Mouse (Mus musculus): ENCODE results near the gene Hcn3. TPM values are rescaled to one million over a fixed set of nuclear protein-coding genes. Genes with fewer than 3 reads are reported as not detected.

The Hcn3 gene
- polyA plus RNA-seq (2015; fragmentation: Nextera tagmentation; extraction: Ambion mirVana), result 58.1 and 58.4 TPM in 2 replicates

DNA sequence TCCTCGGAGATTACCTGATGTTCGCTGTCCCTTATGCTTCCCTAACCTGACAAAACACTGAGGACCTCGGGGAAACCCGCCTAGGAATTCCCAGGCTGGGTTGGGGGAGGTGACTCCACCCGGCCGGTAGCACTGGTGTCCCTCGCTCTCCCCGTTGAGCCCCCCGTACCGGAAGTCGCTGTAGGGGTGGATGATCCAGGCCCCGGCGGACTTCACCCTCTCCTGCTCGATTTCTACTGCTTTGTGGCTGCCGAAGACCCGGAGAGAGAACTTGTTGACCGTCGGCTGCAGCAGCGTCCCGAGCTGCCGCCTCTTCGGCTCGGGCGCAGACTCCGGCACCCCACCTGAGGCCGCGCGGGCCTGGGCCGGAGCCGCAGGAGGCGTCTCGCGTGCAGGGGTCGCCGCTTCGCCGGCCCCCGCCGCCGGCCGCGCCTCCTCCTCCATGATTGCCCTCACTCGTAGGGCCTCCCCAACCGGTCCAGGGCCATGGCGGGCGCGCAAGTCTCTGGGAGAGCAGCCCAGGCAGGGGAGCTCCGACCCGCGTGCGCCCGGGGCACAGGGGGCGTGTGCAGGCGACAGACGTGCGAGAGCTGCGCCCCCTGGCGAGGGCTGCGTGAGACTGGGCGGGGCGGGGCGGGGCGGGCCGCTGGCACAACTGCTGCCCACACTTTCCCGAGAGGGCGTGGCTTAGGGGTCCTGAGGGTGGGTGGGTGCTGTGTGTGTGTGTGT, at the start of gene Hcn3:
Gene Hcn3 (minus strand): TSS at position 581 of the 729 bp plus-strand sequence.
- H3K4me3 ChIP-seq (ENCODE audit: low read length), result peak within 1 kb of the TSS; percentile 88
- H3K4me2 ChIP-seq (ENCODE audit: low read length), result peak within 1 kb of the TSS; percentile 80
- ATAC-seq, result peak; percentile 83
- peak within 1 kb of the TSS; percentile 86 for H3K9ac ChIP-seq (ENCODE audit: low read depth, low read length)
- no peaks in the 10 kb centered on the region for H3K27me3 ChIP-seq (replicated peaks; ENCODE audit: control insufficient read depth, insufficient read depth, low read length)
- peak within 1 kb of the TSS; percentile 76 for H3K27ac ChIP-seq (ENCODE audit: low read depth, low read length)
- H3K4me1 ChIP-seq (ENCODE audit: control insufficient read depth, insufficient read depth, low read depth, low read length), result peaks cover 22% of the 10 kb centered on the region
- no peaks in the 10 kb centered on the region for H3K9me3 ChIP-seq (ENCODE audit: control insufficient read depth, low read length)
- H3K36me3 ChIP-seq (ENCODE audit: control insufficient read depth, insufficient read depth, low read length), result 0 out of 2 replicates have a peak, but pooled peaks cover 3% of the 10 kb centered on the region
- WGBS, result under 1% methylated on average over 57 of the region's 66 CpGs

- ATAC-seq, result no peak
- peaks cover 10% of the 10 kb centered on the region for H3K4me1 ChIP-seq (ENCODE audit: control insufficient read depth, insufficient read depth, low read depth, low read length)
- no peak overlapping the region for H3K4me3 ChIP-seq (ENCODE audit: low read length)
- H3K36me3 ChIP-seq (ENCODE audit: control insufficient read depth, insufficient read depth, low read length), result peaks cover 38% of the 10 kb centered on the region
- H3K4me2 ChIP-seq (ENCODE audit: low read length), result no peak overlapping the region
- no peaks in the 10 kb centered on the region for H3K9me3 ChIP-seq (ENCODE audit: control insufficient read depth, low read length)
- WGBS, result 92% methylated on average over 7 of the region's 7 CpGs
- H3K9ac ChIP-seq (ENCODE audit: low read depth, low read length), result no peak overlapping the region
- H3K27me3 ChIP-seq (replicated peaks; ENCODE audit: control insufficient read depth, insufficient read depth, low read length), result no peaks in the 10 kb centered on the region
- H3K27ac ChIP-seq (ENCODE audit: low read depth, low read length), result no peak overlapping the region
These were observed 49.7 kb upstream of the Hcn3 start for GRCm38 (mm10) chr3:89209731-89210130.

DNA sequence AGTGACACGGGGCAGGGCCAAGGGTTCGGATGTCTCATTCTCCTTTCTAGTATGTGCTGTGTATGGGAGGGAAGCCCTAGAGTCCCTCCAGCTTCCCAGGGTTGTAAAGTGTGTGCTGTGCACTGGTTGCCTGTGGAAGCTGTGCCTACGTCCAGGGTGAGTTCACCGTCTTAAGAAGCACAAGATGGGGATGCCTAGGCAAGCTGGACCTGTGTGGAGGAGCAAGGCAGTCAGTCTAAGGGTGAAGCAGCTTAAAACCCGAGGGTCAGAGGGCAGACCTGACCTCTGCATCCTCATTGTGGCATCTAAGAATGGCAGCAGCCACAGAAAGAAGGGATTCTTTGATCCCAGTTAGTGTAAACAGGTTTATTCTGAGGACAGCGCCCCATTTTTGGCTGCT, 48.7 kb upstream of the Hcn3 start:
- Histone ChIP-seq H3K9ac (ENCODE audit: low read depth, low read length) (no peak overlapping the region), H3K4me1 (ENCODE audit: control insufficient read depth, insufficient read depth, low read depth, low read length) (peaks cover 9% of the 10 kb centered on the region), H3K27ac (ENCODE audit: low read depth, low read length) (no peak overlapping the region), H3K4me3 (ENCODE audit: low read length) (no peak overlapping the region), H3K4me2 (ENCODE audit: low read length) (no peak overlapping the region), H3K36me3 (ENCODE audit: control insufficient read depth, insufficient read depth, low read length) (peaks cover 38% of the 10 kb centered on the region), H3K27me3 (replicated peaks; ENCODE audit: control insufficient read depth, insufficient read depth, low read length) (no peaks in the 10 kb centered on the region), H3K9me3 (ENCODE audit: control insufficient read depth, low read length) (no peaks in the 10 kb centered on the region)
- WGBS, result 89% methylated on average over 6 of the region's 6 CpGs
- no peak for ATAC-seq

GRCm38 (mm10) chr3:89208075-89208657, 48.2 kb upstream of the Hcn3 start:
- H3K36me3 ChIP-seq (ENCODE audit: control insufficient read depth, insufficient read depth, low read length), result peaks cover 38% of the 10 kb centered on the region
- no peak overlapping the region for H3K9ac ChIP-seq (ENCODE audit: low read depth, low read length)
- no peaks in the 10 kb centered on the region for H3K9me3 ChIP-seq (ENCODE audit: control insufficient read depth, low read length)
- no peak overlapping the region for H3K27ac ChIP-seq (ENCODE audit: low read depth, low read length)
- no peak overlapping the region for H3K4me3 ChIP-seq (ENCODE audit: low read length)
- H3K4me2 ChIP-seq (ENCODE audit: low read length), result no peak overlapping the region
- no peak for ATAC-seq
- H3K4me1 ChIP-seq (ENCODE audit: control insufficient read depth, insufficient read depth, low read depth, low read length), result peaks cover 12% of the 10 kb centered on the region
- no peaks in the 10 kb centered on the region for H3K27me3 ChIP-seq (replicated peaks; ENCODE audit: control insufficient read depth, insufficient read depth, low read length)
- WGBS, result 89% methylated on average over 13 of the region's 13 CpGs

DNA sequence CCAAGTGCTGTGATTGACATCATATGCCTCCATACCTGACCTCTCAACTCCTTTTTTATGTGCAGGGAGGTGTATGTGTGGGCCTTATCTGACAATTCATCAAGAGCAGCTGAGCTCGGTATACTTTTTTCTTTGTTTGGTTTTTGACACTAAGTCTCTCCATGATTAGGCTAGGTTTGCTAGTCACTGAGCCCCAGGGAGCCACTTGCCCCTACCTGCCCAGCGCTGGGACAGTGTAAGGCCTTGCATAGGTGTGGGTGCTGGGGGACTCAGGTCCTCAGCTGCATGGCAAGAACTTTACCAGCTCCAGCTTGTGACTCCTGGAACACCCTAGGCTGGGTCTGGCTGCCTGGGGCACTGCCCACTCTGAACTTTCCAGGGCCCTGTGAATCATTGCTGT, 46.7 kb upstream of the Hcn3 start:
- Histone ChIP-seq H3K27ac (ENCODE audit: low read depth, low read length) (no peak overlapping the region), H3K9me3 (ENCODE audit: control insufficient read depth, low read length) (no peaks in the 10 kb centered on the region), H3K9ac (ENCODE audit: low read depth, low read length) (no peak overlapping the region), H3K36me3 (ENCODE audit: control insufficient read depth, insufficient read depth, low read length) (peaks cover 38% of the 10 kb centered on the region), H3K4me1 (ENCODE audit: control insufficient read depth, insufficient read depth, low read depth, low read length) (peaks cover 5% of the 10 kb centered on the region), H3K4me3 (ENCODE audit: low read length) (no peak overlapping the region), H3K27me3 (replicated peaks; ENCODE audit: control insufficient read depth, insufficient read depth, low read length) (no peaks in the 10 kb centered on the region), H3K4me2 (ENCODE audit: low read length) (no peak overlapping the region)
- 96% methylated on average over 2 of the region's 2 CpGs for WGBS
- no peak for ATAC-seq

- Histone ChIP-seq H3K9ac (ENCODE audit: low read depth, low read length) (no peak overlapping the region), H3K4me1 (ENCODE audit: control insufficient read depth, insufficient read depth, low read depth, low read length) (peaks cover 5% of the 10 kb centered on the region), H3K9me3 (ENCODE audit: control insufficient read depth, low read length) (no peaks in the 10 kb centered on the region), H3K27ac (ENCODE audit: low read depth, low read length) (no peak overlapping the region), H3K36me3 (ENCODE audit: control insufficient read depth, insufficient read depth, low read length) (peaks cover 38% of the 10 kb centered on the region), H3K4me2 (ENCODE audit: low read length) (no peak overlapping the region), H3K27me3 (replicated peaks; ENCODE audit: control insufficient read depth, insufficient read depth, low read length) (no peaks in the 10 kb centered on the region), H3K4me3 (ENCODE audit: low read length) (no peak overlapping the region)
- ATAC-seq, result no peak
- 97% methylated on average over 7 of the region's 7 CpGs for WGBS
These were observed 46.1 kb upstream of the Hcn3 start for GRCm38 (mm10) chr3:89206079-89206478.

GRCm38 (mm10) chr3:89203142-89203514, 43.1 kb upstream of the Hcn3 start:
- Histone ChIP-seq H3K27me3 (replicated peaks; ENCODE audit: control insufficient read depth, insufficient read depth, low read length) (no peaks in the 10 kb centered on the region), H3K36me3 (ENCODE audit: control insufficient read depth, insufficient read depth, low read length) (peaks cover 20% of the 10 kb centered on the region), H3K27ac (ENCODE audit: low read depth, low read length) (peak overlapping the region; percentile 3; the same call in 1 of the 2 replicates), H3K4me1 (ENCODE audit: control insufficient read depth, insufficient read depth, low read depth, low read length) (peaks cover 5% of the 10 kb centered on the region), H3K9me3 (ENCODE audit: control insufficient read depth, low read length) (no peaks in the 10 kb centered on the region), H3K4me2 (ENCODE audit: low read length) (peak overlapping the region; percentile 87), H3K4me3 (ENCODE audit: low read length) (peak overlapping the region; percentile 59), H3K9ac (ENCODE audit: low read depth, low read length) (peak overlapping the region; percentile 67)
- 36% methylated on average over 5 of the region's 5 CpGs for WGBS
- ATAC-seq, result peak; percentile 28

GRCm38 (mm10) chr3:89202253-89203141, 42.5 kb upstream of the Hcn3 start, which contains the start of gene Gba:
Gene Gba (plus strand): TSS chr3:89202928.
- peak; percentile 89 for ATAC-seq
- H3K27me3 ChIP-seq (replicated peaks; ENCODE audit: control insufficient read depth, insufficient read depth, low read length), result no peaks in the 10 kb centered on the region
- peak within 1 kb of the TSS; percentile 67 for H3K9ac ChIP-seq (ENCODE audit: low read depth, low read length)
- peaks cover 13% of the 10 kb centered on the region; the same call in 1 of the 2 replicates for H3K36me3 ChIP-seq (ENCODE audit: control insufficient read depth, insufficient read depth, low read length)
- no peaks in the 10 kb centered on the region for H3K9me3 ChIP-seq (ENCODE audit: control insufficient read depth, low read length)
- WGBS, result 25% methylated on average over 13 of the region's 13 CpGs
- H3K27ac ChIP-seq (ENCODE audit: low read depth, low read length), result peak within 1 kb of the TSS; percentile 10; the same call in 1 of the 2 replicates
- peak within 1 kb of the TSS; percentile 59 for H3K4me3 ChIP-seq (ENCODE audit: low read length)
- peak within 1 kb of the TSS; percentile 87 for H3K4me2 ChIP-seq (ENCODE audit: low read length)
- H3K4me1 ChIP-seq (ENCODE audit: control insufficient read depth, insufficient read depth, low read depth, low read length), result peaks cover 5% of the 10 kb centered on the region

DNA sequence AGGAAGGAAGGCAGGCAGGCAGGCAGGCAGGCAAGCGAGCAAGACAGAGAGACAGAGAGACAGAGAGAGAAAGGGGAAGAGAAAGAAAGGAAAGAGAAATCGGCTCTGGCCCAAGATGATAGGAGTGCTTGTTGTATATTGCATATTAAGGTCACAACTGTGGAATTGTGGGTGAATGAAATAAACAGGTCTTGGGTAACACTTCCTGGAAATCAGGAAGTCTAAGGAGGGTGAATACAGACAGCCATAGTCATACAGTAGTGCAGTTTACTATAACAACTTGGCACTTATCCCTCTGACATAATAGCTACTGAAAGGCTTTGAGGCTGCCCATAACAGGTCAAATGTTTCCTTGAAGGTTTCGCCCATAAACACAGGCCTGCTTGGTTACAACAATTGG, 39.8 kb upstream of the Hcn3 start:
- no peaks in the 10 kb centered on the region for H3K9me3 ChIP-seq (ENCODE audit: control insufficient read depth, low read length)
- H3K9ac ChIP-seq (ENCODE audit: low read depth, low read length), result no peak overlapping the region
- no peaks in the 10 kb centered on the region for H3K36me3 ChIP-seq (ENCODE audit: control insufficient read depth, insufficient read depth, low read length)
- H3K4me3 ChIP-seq (ENCODE audit: low read length), result no peak overlapping the region
- peaks cover 11% of the 10 kb centered on the region for H3K4me1 ChIP-seq (ENCODE audit: control insufficient read depth, insufficient read depth, low read depth, low read length)
- no peak overlapping the region for H3K27ac ChIP-seq (ENCODE audit: low read depth, low read length)
- no peak for ATAC-seq
- H3K4me2 ChIP-seq (ENCODE audit: low read length), result no peak overlapping the region
- 75% methylated on average over 3 of the region's 3 CpGs for WGBS
- H3K27me3 ChIP-seq (replicated peaks; ENCODE audit: control insufficient read depth, insufficient read depth, low read length), result no peaks in the 10 kb centered on the region
